Mouse (Mus musculus): ENCODE results near the gene Ikzf1. TPM values are rescaled to one million over a fixed set of nuclear protein-coding genes. Genes with fewer than 3 reads are reported as not detected.
A peak's percentile ranks its signal among the peaks of the same experiment; 100 is the strongest.

Gene Ikzf1
- polyA plus RNA-seq, 1 experiment, result 21.9 TPM

DNA sequence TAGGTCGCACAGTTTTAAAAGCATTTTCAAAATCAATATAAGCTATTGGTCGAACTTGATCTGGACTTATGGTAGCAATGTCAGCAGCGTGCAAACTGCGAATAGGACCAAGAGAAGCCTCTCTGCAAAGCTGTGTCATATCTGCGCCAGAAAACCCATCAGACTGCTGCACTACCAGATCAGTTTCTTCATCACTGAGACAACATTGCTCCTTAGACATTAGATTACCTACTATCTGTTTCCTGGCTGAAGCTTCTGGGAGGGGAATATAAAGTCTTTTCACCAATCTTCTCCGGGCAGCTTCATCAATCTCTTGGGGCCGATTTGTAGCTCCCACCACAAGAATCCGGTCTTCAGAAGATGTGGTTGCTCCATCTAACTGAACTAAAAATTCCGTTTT, 116.3 kb downstream of the Ikzf1 start:
- H3K27me3 ChIP-seq (ENCODE audit: control insufficient read depth, insufficient read depth, low read length), result no peaks in the 10 kb centered on the region
- H3K4me1 ChIP-seq (ENCODE audit: control insufficient read depth, insufficient read depth, insufficient read length, low read length), result no peaks in the 10 kb centered on the region
- H3K27ac ChIP-seq (ENCODE audit: insufficient read depth, low read depth, low read length), result no peak overlapping the region
- TF ChIP-seq POLR2A (IDR thresholded peaks at IDR 0.05; ENCODE audit: low read depth, low read length) (no peak), CTCF (IDR thresholded peaks at IDR 0.05; ENCODE audit: extremely low read depth, insufficient read length, insufficient replicate concordance, low read depth, low read length) (no peak)
- H3K36me3 ChIP-seq (ENCODE audit: control insufficient read depth, insufficient read depth, low read length), result peaks cover 7% of the 10 kb centered on the region
- WGBS, result 91% methylated on average over 9 of the region's 9 CpGs
- no peak overlapping the region for H3K4me3 ChIP-seq (ENCODE audit: low read depth, low read length)

DNA sequence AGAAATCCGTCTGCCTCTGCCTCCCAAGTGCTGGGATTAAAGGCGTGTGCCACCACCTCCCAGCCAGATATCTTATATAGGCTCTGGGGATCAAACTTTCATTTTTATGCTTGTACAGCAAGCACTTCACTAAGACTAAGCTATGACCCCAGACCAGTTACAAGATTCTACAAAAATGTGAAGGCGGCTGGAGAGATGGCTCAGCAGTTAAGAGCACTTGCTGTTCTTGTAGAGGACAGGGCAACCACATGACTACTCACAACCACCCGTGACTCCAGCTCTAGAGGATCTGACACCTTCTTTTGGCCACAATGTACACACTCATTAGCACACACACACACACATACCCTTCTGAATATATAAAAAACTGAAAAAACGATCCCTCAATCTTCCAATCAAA, 119.6 kb downstream of the Ikzf1 start:
- H3K36me3 ChIP-seq (ENCODE audit: control insufficient read depth, insufficient read depth, low read length), result peaks cover 7% of the 10 kb centered on the region
- TF ChIP-seq POLR2A (IDR thresholded peaks at IDR 0.05; ENCODE audit: low read depth, low read length), result no peak
- TF ChIP-seq CTCF (IDR thresholded peaks at IDR 0.05; ENCODE audit: extremely low read depth, insufficient read length, insufficient replicate concordance, low read depth, low read length), result no peak
- H3K4me3 ChIP-seq (ENCODE audit: low read depth, low read length), result no peak overlapping the region
- H3K27ac ChIP-seq (ENCODE audit: insufficient read depth, low read depth, low read length), result no peak overlapping the region
- no peaks in the 10 kb centered on the region for H3K27me3 ChIP-seq (ENCODE audit: control insufficient read depth, insufficient read depth, low read length)
- H3K4me1 ChIP-seq (ENCODE audit: control insufficient read depth, insufficient read depth, insufficient read length, low read length), result no peaks in the 10 kb centered on the region
- 84% methylated on average over 5 of the region's 5 CpGs for WGBS

DNA sequence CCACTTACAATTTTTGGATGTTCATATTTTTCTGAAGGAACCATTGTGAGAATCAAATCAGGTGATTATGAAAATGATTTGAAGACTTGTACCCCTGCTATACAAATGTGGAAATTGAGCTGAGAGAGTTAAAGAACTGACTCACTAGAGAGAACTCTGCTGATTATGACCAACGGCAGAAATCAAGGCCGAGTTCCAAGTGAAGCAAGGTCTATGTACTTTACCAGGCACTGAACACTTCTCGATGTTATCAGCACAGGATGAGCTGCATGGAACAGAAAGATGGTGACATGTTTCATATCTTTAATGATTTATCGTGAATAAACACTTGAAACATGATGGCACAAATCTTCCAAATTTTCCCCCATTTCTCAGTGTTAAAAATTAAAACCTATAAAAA, 121.1 kb downstream of the Ikzf1 start:
- WGBS, result 72% methylated on average over 4 of the region's 4 CpGs
- H3K27ac ChIP-seq (ENCODE audit: insufficient read depth, low read depth, low read length), result no peak overlapping the region
- TF ChIP-seq POLR2A (IDR thresholded peaks at IDR 0.05; ENCODE audit: low read depth, low read length), result no peak
- TF ChIP-seq CTCF (IDR thresholded peaks at IDR 0.05; ENCODE audit: extremely low read depth, insufficient read length, insufficient replicate concordance, low read depth, low read length), result no peak
- H3K36me3 ChIP-seq (ENCODE audit: control insufficient read depth, insufficient read depth, low read length), result peaks cover 5% of the 10 kb centered on the region
- H3K27me3 ChIP-seq (ENCODE audit: control insufficient read depth, insufficient read depth, low read length), result no peaks in the 10 kb centered on the region
- no peaks in the 10 kb centered on the region for H3K4me1 ChIP-seq (ENCODE audit: control insufficient read depth, insufficient read depth, insufficient read length, low read length)
- H3K4me3 ChIP-seq (ENCODE audit: low read depth, low read length), result no peak overlapping the region

DNA sequence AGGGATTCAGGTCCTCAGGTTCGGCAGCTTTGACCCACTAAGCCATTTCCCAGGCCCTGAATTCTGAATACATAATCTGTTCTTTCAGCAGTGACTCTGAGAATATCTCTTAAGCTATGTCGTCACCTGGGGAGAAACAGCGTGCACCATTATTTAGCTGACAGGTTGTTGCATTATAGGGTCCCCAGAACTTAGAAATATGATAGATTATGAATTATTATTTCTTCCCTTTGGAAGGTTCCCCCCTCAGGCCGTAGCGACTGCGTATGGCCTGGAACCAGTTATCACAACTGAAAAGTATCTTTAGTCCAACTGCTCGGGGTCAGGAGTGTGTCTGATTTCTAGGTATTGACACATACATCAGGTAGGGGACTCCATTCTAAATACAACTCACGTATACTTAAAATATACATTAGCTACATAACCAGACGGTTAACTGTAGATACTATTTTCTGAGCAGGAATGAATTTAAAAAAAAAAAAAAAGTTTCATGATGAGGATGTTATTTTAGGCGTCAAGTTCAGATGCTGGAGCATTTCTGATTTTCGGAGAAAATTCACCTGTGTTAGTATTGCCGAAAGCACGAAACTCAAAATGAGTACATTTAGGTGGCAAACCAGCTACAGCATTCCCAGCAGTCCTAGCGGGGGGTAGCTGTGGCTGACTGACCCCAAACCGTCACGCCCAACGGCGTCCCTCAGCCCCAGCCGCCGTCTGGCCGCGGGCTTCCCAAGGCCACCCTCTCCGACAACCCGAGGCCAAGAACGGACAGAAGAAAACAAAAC, 123.4 kb downstream of the Ikzf1 start:
- TF ChIP-seq POLR2A (IDR thresholded peaks at IDR 0.05; ENCODE audit: low read depth, low read length) (no peak), CTCF (IDR thresholded peaks at IDR 0.05; ENCODE audit: extremely low read depth, insufficient read length, insufficient replicate concordance, low read depth, low read length) (peak; percentile 21; the same call in 1 of the 2 replicates)

DNA sequence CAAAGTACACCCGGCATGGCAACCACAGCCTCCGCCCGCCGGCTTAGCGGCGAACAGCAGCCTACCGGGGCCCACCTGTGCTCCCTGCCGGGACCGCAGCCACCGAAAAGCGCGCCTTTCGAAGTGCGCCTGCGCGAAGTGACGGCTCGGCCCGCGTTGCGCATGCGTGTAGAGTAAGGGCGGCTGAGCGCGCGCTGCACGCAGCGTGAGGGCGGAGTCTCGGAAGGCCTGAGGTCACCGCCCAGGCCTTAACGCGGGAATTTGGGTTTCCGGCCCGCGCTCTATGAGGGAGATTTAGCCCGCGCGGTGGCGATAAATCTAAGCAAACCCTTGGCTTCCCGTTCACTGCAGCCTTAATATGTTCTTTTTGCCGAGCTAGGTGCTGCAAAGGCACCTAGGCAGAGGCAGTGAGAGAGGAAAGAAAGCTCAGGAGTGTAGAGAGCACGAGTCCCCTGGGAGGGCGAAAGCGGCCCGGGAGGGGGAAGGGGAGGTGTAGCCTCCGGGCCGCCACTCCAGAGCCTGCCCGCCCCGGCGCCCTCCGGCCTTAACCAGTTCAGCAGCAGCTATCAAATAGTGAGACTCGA, 124.1 kb downstream of the Ikzf1 start, which contains the start of gene Fignl1:
Fignl1 (minus strand) TSS at position 143 of the 584 bp plus-strand sequence.
- TF ChIP-seq POLR2A (IDR thresholded peaks at IDR 0.05; ENCODE audit: low read depth, low read length), result no peak; the same call in 1 of the 2 replicates
- peak; percentile 23; the same call in 1 of the 2 replicates for TF ChIP-seq CTCF (IDR thresholded peaks at IDR 0.05; ENCODE audit: extremely low read depth, insufficient read length, insufficient replicate concordance, low read depth, low read length)
- Histone ChIP-seq H3K4me1 (ENCODE audit: control insufficient read depth, insufficient read depth, insufficient read length, low read length) (no peaks in the 10 kb centered on the region), H3K36me3 (ENCODE audit: control insufficient read depth, insufficient read depth, low read length) (peaks cover 2% of the 10 kb centered on the region; the same call in 1 of the 2 replicates), H3K4me3 (ENCODE audit: low read depth, low read length) (peak within 1 kb of the TSS; percentile 69), H3K27me3 (ENCODE audit: control insufficient read depth, insufficient read depth, low read length) (no peaks in the 10 kb centered on the region), H3K27ac (ENCODE audit: insufficient read depth, low read depth, low read length) (peak within 1 kb of the TSS; percentile 59)
- WGBS, result under 1% methylated on average over 53 of the region's 53 CpGs

More for the DNA sequence above, 123.4 kb downstream of the Ikzf1 start:
- H3K27ac ChIP-seq (ENCODE audit: insufficient read depth, low read depth, low read length), result no peak overlapping the region
- H3K4me1 ChIP-seq (ENCODE audit: control insufficient read depth, insufficient read depth, insufficient read length, low read length), result no peaks in the 10 kb centered on the region
- H3K27me3 ChIP-seq (ENCODE audit: control insufficient read depth, insufficient read depth, low read length), result no peaks in the 10 kb centered on the region
- 4% methylated on average over 25 of the region's 25 CpGs for WGBS
- peaks cover 2% of the 10 kb centered on the region; the same call in 1 of the 2 replicates for H3K36me3 ChIP-seq (ENCODE audit: control insufficient read depth, insufficient read depth, low read length)
- H3K4me3 ChIP-seq (ENCODE audit: low read depth, low read length), result peak overlapping the region; percentile 69

DNA sequence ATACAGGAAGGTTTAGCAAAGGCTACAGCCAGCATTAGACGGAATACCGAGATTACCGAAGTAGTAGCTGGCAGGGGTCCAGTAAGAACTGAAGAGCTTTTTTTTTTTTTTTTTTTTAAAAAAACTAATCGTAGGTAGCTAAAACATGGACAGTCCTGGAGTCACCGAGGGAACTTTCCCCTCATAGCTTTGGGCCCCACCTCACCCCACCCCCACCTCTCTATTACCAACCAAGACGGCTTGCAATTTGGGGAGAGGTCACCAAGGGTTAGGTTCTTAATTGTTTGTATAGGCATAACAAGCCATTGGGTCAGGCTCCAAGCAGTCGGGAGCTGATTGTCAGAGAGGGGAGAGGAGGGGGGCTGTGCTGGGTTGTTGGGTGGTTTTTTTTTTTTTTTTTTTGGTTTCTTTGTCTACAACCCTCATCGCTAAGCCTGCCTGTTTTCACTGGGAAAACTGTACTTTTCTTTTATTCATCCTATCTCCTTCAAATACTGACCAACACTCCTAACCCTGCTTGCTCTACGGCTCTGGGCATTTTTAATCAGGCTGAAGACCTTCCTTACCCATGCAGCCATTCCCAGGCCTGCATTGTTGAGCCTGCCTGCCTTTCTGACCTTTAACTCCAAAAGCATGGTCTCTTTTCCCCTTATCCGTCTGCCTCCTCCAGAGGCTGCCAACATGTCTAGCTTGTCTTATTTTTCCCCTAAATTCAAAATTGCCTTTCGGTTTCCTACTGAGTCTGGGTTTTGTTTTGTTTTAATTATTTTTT, 124.8 kb downstream of the Ikzf1 start:
- TF ChIP-seq POLR2A (IDR thresholded peaks at IDR 0.05; ENCODE audit: low read depth, low read length), result no peak
- no peak for TF ChIP-seq CTCF (IDR thresholded peaks at IDR 0.05; ENCODE audit: extremely low read depth, insufficient read length, insufficient replicate concordance, low read depth, low read length)
- 21% methylated on average over 11 of the region's 11 CpGs for WGBS

More for the DNA sequence above, 124.8 kb downstream of the Ikzf1 start:
- Histone ChIP-seq H3K27ac (ENCODE audit: insufficient read depth, low read depth, low read length) (peak overlapping the region; percentile 59; the same call in 1 of the 2 replicates), H3K27me3 (ENCODE audit: control insufficient read depth, insufficient read depth, low read length) (no peaks in the 10 kb centered on the region), H3K36me3 (ENCODE audit: control insufficient read depth, insufficient read depth, low read length) (peaks cover 2% of the 10 kb centered on the region; the same call in 1 of the 2 replicates), H3K4me1 (ENCODE audit: control insufficient read depth, insufficient read depth, insufficient read length, low read length) (no peaks in the 10 kb centered on the region), H3K4me3 (ENCODE audit: low read depth, low read length) (peak overlapping the region; percentile 69)

Data from small intestine, adult 2 months (tissue).